Mouse (Mus musculus) ovary, postnatal 10 days (tissue): ENCODE measurements around the gene 4930402H24Rik.

Experiments
- DNase-seq: peaks from one replicate; pipeline ENCODE4 v3.0.0; 2022; ENCODE audit warnings: low spot score

4930402H24Rik gene

DNA sequence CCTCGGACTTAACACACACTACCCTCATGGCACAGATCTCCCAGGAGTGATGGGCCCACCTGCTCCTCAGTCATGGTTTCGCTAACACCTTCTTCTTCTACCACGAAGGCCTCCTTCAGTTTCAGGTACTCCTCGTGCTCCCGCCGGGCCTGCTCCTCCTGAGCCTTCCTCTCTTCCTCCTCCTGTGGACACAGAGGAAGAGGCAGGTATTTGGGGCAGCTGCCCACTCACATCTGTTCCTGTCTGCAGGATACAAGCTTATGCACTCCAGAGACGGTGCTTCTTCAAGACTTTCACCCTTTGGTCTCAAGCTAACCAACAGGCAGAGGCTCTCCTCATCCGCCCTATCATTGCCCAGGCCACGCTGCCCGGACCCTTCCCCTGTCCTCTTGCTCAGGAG is 247.7 kb downstream of the 4930402H24Rik start:
- no peak for DNase-seq

DNA sequence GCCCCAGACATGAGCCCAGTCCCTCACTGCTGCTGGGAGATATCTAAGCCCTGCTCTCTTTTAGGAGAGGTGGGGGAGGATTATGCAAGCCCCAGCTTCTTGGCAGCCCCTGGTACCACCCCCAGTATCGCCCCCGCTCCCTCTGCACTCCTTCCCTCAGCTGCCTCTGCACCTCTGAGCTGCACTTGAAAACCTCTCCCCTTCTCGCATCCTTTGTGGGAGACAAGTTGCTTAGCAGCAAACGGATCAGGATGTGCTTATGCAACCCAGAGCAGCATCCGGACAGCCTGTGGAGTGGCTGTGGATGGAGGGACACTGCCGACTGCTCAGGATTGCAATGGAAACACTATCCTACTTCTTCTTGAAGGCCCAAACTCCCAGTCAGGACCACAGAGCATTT is 248.7 kb downstream of the 4930402H24Rik start:
- no peak for DNase-seq

DNA sequence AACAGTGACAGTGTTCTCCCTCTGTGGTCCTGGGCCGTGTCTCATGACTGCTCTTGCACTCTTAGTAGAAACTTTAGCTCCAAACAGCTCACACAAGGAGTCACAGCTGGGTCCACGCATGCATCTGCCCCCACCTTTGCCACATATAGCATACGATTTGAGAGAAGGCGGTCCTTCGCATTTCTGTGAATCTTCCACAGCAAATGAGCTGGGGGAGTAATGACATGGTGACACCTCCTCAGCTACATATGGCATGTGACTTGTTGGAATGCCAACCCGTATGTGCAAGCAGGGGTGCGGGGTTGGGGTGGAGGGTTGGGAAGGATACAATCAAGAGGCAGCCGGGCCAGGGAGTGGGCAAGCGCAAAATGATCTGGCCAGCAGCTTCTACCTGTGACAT is 249.7 kb downstream of the 4930402H24Rik start:
- no peak for DNase-seq
